Mouse (Mus musculus) monocyte, adult 2 months (primary cell): ENCODE results near the gene Hps6.

Experiments
- DNase-seq, 2 experiments: peaks; one replicate each; pipeline ENCODE4 v3.0.0; 2022; ENCODE audit warnings: low spot score in 2 of 2, low read depth in 1 of 2

Hps6 gene

GRCm38 (mm10) chr19:46029652-46030051 lies 26.3 kb downstream of the Hps6 start:
- no peak for DNase-seq

- no peak for DNase-seq
These were observed 27.1 kb downstream of the Hps6 start for GRCm38 (mm10) chr19:46030196-46030983.

- no peak for DNase-seq
These were observed 28.6 kb downstream of the Hps6 start for GRCm38 (mm10) chr19:46031689-46032432.

DNA sequence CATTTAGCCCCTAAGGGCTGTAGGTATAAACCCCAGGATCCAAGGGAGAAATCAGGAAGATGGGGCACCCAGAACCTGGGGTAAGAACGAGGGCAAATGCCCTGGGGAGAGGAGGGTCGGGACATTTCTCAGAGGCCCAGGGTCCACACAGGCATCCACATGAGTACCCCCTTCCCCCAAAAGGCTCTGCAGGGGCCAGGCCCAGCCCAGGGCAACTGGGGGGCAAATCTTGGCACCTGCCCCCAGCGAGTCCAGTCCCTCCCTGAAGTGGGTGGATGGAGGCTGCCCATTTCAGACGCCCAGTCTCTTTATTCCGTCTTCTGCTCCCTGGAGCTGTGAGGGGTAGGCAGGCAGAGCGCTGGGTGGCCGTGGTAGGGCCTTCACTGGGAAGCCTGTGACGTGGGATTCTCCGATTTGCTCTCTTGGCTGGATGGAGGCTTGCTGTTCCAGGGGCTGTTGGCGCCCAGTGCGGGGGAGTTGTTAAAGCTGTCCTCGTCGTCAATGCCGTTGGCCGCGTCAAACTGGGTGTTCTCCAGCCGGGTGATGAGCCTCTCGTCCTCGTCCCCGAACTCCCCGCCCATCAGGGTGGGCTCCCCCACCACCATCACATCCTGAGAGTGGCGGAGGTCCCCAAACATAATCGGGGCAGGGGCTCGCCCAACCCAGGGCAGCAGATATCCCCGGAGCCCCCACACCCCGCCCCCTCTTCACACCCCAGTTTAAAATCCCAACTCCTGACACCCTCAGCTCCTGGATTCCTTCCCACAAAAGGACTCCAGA lies 29.6 kb downstream of the Hps6 start:
- DNase-seq, result no peak

DNA sequence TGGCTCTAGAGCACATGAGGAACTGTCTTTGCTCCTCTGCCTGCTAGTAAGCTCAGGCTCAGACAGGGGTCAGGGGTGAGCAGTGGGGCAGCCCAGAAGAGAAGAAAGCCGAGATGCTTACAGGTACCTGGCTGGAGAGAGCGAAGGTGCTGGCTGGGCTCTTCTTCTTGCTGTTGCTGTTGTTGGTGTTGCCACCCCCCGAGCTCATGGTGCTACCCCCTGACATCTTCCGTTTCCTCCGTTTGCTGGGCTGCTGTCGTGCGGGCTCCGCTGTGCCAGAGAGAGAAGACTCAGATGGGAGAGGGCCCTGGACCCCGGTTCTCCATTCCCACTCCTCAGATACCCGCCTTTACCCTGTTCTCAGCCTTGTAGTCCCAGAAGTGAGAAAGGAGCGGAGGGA lies 30.6 kb downstream of the Hps6 start:
- no peak for DNase-seq

GRCm38 (mm10) chr19:46035971-46036370 lies 32.7 kb downstream of the Hps6 start:
- no peak for DNase-seq

GRCm38 (mm10) chr19:46036477-46037242 lies 33.4 kb downstream of the Hps6 start:
- no peak for DNase-seq

DNA sequence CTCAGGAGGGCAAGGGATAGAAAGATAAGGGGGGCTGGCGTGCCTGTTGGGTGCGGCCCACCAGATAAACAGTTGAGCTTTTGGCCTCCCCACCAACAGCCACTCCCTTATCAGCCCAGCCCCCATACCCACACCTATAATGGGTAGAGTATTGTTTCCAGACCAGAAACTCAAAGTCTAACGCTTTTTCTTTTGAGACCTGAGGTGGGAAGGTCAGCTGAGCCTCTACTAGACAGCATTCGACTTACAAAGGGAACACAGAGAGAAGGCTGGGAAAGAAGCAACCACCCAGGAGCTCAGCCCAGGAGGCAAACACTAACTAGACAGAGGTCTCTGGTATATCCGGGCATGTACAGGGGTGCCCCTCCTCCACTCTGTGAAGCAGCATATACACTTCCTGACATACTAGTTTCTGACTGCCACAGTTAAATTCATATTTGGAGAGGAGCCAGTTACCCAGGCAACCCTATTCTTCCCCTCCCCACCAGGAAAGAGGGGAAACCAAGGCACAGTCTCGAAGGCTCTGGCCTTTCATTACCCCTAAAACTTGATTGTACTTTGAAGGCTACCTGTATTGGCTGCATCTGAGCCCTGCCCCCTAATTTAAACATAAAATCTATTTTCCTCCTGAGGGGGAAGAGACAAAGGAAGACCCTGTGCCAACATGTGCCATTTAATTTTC lies 34.1 kb downstream of the Hps6 start:
- DNase-seq, result no peak

DNA sequence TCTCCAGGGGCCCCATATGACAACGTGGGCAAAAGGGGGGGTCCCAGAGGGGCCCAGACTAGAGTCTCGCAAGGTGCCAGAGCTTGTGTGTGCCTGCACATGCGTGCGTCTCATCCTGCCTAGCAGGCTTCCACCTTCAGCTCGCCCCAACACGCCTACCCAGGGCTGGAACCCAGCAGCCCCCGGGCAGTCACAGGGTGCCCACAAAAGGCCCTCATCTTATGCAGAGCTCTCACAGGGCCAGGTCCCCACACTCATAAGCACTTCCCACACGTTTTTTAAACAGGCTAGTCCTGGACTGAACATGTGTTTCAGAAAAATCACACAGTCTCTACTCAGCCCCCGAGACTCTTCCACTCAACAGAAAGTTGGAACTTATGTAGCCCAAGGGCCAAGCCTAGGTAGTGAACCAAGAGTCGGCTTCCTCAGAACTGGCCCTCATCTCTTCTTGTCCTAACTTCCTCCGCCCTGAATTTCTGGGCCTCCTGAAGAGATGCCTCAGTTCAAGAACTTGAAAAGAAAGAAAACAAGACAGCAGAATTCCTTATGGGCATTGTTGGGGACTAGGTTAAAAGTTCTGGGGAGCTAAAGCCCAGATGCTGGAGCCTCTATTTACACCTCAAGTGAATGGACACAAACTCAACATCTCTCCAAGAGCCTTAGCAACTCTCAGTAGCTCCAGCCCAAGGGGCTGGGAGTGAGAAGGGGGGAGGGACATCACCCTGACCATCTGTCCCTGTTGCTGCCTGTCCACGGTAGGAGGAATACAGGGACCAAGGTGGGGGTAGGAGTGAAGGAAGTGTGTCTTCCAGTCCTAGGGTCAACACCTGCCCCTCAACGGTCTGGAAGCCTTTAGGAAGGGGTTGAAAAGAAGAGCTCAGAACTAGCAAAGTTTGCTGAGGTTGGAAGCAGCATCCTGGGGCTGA lies 34.9 kb downstream of the Hps6 start:
- DNase-seq, result no peak

GRCm38 (mm10) chr19:46038851-46039260 lies 35.5 kb downstream of the Hps6 start:
- DNase-seq, result no peak

DNA sequence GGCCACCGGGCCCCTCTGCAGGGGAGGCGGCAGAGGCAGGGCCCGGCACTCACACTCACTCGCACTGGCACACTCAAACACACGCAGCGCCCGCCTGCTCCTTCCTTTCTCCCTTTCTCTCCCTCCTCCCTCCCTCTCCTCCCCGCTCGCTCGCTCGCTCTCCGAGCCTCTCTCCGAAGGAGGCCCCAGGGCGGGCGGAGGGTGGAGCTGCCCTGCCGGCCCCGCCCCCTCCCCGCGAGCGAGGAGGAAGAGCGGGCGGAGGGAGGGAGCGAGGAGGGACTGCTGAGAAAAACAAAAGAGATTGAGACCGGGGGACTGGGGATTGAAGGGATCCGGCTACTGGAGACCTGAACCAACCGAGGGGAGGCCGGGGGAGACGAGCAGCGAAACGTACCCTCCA lies 36.2 kb downstream of the Hps6 start:
- peak in 1 of 2 experiments; percentile 65 for DNase-seq

GRCm38 (mm10) chr19:46040149-46040902 lies 37.0 kb downstream of the Hps6 start:
- no peak for DNase-seq

DNA sequence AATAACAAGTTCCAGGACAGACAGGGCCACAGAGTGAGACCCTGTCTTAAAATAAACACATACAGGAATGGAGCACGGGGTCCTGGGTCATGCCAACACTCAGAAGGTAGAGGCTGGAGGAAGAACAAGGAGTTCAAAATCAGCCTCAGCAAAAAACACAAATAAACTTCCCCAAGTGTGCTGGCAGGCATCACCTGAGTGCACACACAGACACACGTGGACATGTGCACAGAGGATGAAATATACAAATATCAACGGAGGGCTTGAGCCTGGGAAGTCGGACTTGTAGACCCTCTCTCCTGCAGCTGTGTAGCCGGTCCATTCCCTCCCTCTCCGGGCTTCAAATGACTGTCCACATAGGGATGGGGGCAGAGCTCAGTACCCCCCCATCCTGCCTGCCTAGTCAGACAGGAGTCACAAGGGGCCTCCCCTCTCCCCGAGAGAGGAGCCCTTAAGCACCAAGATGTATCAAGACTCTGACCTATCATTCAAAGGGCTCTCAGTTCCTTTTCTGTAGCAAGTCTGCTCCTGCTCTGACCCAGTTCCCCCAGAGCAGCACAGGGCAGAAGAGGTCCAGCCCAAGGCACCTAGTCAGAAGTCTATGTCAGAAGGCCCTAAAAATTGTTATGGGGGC lies 38.1 kb downstream of the Hps6 start:
- no peak for DNase-seq

- DNase-seq, result no peak
These were observed 38.7 kb downstream of the Hps6 start for GRCm38 (mm10) chr19:46041933-46042475.

DNA sequence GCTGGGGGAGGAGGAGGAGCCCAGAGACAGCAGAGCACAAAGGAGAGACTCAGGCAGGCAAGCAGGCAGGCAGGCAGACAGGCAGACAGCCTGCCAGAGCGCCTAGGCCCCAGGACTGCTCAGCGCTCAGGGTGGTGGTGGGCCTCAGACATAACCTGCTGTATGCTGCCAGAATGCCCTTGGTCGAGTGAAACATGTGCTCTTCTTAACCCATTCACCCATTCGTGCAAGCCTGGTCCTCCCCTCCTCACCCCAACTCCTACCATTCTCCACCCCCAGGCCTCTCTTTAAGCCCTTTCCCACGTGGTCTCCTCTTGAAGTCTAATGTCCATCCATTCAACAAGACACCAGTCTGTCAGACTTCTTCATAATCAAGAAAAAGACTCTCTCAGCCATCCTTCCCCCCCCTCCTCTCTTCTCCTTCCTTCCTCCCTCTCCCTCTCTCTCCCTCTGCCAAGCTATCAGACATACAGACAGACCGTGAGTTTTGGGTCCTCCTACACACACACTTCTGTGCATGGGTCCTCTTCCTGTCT lies 39.2 kb downstream of the Hps6 start:
- no peak for DNase-seq

GRCm38 (mm10) chr19:46043380-46043779 lies 40.1 kb downstream of the Hps6 start:
- no peak for DNase-seq

- DNase-seq, result no peak
These were observed 41.1 kb downstream of the Hps6 start, which contains the start of gene Pprc1 for GRCm38 (mm10) chr19:46044271-46044992. TSS of gene Pprc1 (plus strand) at chr19:46044886.
